Mouse (Mus musculus) erythroblast, adult 5-6 weeks (primary cell): ENCODE data around the gene 1110012L19Rik. TPM values are rescaled to one million over a fixed set of nuclear protein-coding genes. Genes with fewer than 3 reads are reported as not detected.
"Not testable (repeated sequence)": the region's sequence is repeated elsewhere in the genome, so short reads cannot be mapped to it uniquely, and the experiment has no call there.

ENCODE experiments used
- ATAC-seq: replicated peaks from 2 replicates; pipeline ENCODE4 v1.8.0; 2016; ENCODE audit warnings: moderate number of reproducible peaks, mild to moderate bottlenecking, moderate TSS enrichment, inconsistent platforms; ENCODE audit not compliant: poor library complexity, low FRiP score, severe bottlenecking
- total RNA-seq, 2 experiments: library from RNA; stranded (forward) in 1 of 2; stranded (reverse) in 1 of 2; fragments of 150-400 nt in 1 of 2; fragments of 200-764, 138-1000 nt in 1 of 2; gene quantifications; 2 replicates each; pipeline versions ENCODE4 v1.2.3 to v1.2.4; 2015 to 2017; ENCODE audit warnings: low replicate concordance in 2 of 2

The 1110012L19Rik gene
- total RNA-seq (2015; ENCODE audit: low replicate concordance): 2.7 and 4.8 TPM in 2 replicates
- total RNA-seq (2017; ENCODE audit: low replicate concordance): 4.4 and 6.4 TPM in 2 replicates

DNA sequence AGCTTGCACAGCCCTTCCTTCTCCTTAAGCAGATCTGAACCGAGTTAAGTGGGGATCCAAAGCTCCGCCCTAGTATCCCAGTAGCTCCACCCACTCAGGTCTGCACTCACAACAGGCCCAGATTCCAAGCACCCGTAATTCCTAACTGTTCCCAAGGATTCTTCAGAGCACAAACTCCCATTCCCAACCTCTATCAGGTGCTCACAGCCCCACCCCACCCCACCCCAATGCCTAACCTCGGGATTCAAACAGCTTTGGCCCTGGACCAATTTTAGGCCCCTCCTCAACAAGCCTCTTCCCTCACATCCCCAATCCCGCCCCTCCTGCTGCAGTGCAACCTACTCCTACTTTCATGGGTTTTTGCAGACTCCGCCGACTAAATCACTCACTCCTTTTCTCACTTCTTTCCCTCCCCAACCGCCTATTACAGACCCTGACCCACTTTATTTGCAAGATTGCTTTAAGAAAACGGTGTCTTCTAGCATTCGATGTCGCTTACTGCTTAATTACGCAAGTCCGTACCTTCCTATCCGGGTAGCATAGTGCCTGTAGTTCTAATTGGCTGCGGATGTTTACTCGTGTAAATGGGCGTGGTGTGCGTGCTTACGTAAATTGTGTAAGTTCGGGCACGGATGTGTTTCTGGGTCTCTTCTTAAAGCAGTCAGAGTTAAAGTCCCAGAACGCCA, at the start of gene 1110012L19Rik:
Gene 1110012L19Rik, plus strand, starts transcription at position 602 of the 686 bp plus-strand sequence.
- peak; percentile 98 for ATAC-seq

GRCm38 (mm10) chrX:70362985-70363384, 22.7 kb upstream of the 1110012L19Rik start:
- no peak for ATAC-seq

GRCm38 (mm10) chrX:70363446-70363845, 22.2 kb upstream of the 1110012L19Rik start:
- ATAC-seq: no peak

- no peak for ATAC-seq
Observed at GRCm38 (mm10) chrX:70364202-70364601, 21.5 kb upstream of the 1110012L19Rik start.

DNA sequence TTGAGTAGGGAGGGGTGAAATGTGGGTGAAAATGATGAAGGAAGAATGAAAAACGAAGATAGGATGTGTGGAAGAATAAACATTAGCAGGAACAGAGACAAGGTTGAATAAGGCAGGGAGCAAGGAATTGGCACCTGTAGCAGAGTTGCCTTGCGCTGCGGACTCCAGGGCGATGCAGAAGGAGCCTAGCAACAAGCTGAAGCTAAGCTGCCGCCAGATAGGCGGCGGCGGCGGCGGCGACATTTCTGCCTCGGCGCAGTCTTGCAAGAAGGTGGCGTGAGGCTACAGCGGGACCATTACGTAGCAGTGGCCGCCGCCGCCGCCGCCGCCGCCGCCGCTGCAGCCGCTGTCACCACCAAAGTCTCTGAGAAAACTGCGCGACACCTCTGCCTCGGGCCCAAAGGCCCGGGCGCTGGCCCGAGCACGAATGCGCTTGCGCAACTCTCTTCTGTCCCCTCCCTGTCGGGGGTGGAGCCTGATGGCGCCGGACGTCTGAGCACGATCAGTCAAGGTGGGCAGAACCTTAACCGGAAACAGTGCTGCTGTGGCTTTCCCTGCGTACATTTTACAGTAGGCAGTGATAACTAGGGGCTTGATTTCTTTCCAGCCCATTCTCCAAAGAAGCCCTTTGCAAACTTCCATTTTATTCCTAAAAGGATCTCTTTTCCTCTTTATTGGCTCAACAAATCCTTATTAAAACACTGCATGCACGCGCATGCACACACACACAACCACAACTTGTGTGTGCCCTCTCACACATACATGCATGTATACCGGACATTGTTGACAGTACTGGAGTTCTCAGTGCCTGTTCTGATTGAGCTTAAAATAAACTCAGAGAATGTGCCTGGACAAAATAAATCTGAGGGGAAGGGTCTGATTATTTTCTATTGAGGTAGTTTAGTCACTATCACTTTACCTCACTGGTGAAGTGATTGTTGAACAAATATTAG, 20.7 kb upstream of the 1110012L19Rik start, which contains the start of gene Ids:
Gene Ids, minus strand, starts transcription at position 424 of the 953 bp plus-strand sequence.
- ATAC-seq: peak; percentile 99

- not testable (repeated sequence) for ATAC-seq
Observed at GRCm38 (mm10) chrX:70369758-70370157, 15.9 kb upstream of the 1110012L19Rik start.

DNA sequence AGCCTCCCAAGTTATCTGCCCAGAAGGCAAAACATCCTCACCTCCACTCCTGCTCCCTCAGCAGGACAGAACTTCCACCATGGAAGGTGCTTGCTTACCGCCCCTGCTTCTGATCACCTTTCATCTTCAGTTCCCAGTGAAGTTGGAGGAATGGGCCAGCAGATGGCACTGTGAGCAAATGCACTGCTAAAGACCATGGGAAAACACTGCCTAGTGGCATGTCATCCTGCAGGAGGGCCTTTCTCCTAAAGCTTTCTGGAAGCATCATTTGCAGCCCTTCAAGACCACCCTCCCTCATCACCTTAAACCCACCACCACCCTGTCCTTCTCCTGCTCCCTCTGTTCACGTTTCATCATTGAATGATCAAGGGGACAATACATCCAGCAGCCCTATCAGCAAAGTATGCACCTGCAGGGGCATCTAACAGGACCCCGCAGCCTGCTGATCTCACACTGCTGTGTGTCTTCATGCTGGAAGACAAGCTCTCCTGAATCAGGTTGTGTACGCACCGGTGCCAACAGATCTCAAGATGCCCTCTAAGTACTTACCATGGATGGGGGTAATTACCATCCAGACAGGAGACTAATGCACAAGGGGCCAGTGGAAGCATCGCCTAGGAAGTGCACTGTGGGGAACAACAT, 11.1 kb upstream of the 1110012L19Rik start:
- ATAC-seq: not testable (repeated sequence)

DNA sequence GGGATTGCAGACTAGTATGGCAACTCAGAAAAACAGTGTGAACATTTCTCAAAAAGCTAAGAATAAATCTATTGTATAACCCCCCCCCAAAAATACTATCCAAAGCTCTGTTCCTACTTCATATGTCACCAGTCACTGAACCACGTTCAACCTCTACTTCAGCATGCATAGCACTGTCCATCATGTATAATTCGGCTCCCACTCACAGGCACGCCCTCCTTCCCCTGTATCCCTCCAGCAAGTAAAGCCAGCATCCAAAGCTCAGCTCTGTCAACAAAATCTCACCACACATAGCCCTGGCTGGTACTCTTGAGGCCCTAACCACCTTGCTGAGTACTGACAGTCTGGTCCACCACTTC, 781 bp upstream of the 1110012L19Rik start:
- no peak for ATAC-seq

GRCm38 (mm10) chrX:70385962-70386351, 280 bp downstream of the 1110012L19Rik start:
- peak; percentile 66 for ATAC-seq

- ATAC-seq: not testable (repeated sequence)
Observed at GRCm38 (mm10) chrX:70392636-70393035, 7.0 kb downstream of the 1110012L19Rik start.

DNA sequence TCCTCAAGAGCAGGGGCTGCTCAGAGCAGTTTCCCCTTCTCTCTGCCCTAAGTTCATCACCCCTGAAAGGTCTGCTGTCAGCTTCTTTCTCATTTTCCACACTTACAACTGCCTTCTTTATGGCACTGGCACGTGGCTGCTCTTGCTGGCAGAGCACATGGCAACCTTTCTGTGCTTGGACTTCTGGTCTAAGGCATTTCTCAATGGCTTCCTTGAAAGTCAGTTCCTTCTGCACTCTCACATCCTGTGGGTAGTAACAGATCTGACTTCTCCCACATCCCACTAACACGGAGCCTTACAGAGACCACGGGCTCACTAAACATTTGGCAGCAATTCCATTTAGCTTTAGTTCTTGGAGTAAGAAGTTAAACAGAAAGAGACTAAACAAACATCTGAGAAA, 39.8 kb downstream of the 1110012L19Rik start:
- not testable (repeated sequence) for ATAC-seq

Other genes with a start within 250 kb of the 1110012L19Rik start
- gene Ids, start 20.8 kb upstream of the 1110012L19Rik start, total RNA-seq (2015; ENCODE audit: low replicate concordance): 13.0 and 13.1 TPM in 2 replicates
- 1.7 and 2.2 TPM in 2 replicates for gene Ids, start 20.8 kb upstream of the 1110012L19Rik start, total RNA-seq (2017; ENCODE audit: low replicate concordance)
- 6.9 and 10.0 TPM in 2 replicates for gene Tmem185a, start 91.3 kb downstream of the 1110012L19Rik start, total RNA-seq (2015; ENCODE audit: low replicate concordance)
- gene Tmem185a, start 91.3 kb downstream of the 1110012L19Rik start, total RNA-seq (2017; ENCODE audit: low replicate concordance): 1.5 and 4.6 TPM in 2 replicates